Mouse (Mus musculus) ovary, adult 18-20 months (tissue): ENCODE results near the gene Gpr182.
A peak's percentile ranks its signal among the peaks of the same experiment; 100 is the strongest.
"Not testable (repeated sequence)": the region's sequence is repeated elsewhere in the genome, so short reads cannot be mapped to it uniquely, and the experiment has no call there.

Experiments used
- DNase-seq: peaks from one replicate; pipeline ENCODE4 v3.0.0; 2022; ENCODE audit warnings: low spot score, mixed read lengths

Gpr182 gene

DNA sequence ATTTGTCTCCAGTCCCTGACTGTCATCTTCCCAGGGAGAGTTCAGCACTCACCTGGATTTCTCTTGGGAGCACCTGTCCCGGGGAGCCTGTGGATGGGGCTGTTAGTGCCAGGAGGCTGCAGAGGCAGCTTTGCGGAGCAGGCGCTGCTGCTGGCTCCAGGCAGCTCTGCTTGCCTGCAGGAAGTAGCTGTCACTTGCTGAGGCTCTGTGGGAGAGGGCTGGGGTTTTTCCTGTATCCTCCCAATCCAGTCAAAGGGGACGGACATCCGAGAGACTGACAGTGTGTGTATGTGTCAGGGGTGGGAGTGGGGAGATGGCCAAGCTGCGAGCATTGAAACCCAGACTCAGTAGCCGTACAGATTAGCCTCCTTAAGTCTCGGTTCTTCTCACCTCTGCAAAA, at the start of gene Gpr182:
TSS of gene Gpr182 (minus strand) at position 185 of the 400 bp plus-strand sequence.
- no peak for DNase-seq

DNA sequence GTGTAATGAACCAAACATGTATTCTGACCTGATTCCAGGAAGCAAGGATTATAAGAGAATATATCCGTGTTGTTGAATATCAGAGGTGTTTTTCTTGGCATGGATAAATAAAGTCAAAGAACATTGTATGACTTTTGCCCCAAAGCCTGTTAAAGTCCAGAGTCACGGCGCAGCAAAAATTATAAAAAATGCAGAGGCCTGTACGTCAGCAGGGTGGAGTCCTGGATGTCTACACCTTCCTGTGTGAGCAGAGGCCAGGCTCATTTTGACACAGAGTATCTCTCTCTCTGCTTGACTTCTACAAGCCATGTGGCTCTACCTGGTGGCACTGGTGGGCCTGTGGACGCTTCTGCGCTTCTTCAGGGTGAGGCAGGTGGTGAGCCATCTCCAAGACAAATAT, 49.4 kb upstream of the Gpr182 start, which contains the start of gene Rdh16:
TSS of gene Rdh16 (plus strand) at position 262 of the 400 bp plus-strand sequence.
- no peak for DNase-seq

DNA sequence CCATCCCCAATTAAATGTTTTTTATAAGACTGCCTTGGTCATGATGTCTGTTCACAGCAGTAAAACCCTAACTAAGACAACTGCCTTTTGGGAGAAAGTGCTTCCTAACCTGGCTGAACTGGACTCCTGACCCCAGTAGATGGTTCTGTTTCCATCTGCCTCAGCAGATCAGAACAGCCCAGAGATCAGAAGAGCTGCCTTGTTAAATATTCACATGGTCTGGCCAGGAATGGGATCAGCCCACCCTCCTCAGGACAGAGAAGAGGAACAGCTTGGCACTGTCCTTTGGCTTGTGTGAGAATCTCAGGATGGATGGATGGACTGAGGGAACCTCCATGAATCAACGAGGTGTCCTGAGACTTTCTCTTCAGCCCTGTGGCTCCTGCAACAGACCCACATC, 47.8 kb upstream of the Gpr182 start:
- no peak for DNase-seq

DNA sequence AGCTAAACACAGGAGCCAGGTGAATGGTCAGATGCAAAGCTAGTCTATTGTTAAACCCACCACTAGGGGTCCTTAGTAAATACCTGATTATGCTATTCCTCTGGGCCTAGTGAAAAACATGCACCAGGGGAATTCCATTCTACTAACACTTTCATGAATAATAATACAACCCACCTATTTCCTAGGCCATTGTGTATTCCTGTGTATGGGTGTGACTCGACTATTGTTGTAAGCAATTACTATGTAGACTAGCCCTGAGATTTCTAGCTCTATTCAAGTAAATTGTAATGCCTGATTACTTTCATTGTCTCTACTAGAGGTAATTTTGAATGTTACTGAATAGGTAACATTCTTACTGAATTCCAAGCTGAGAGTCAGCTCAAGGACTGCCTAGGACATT, 33.9 kb upstream of the Gpr182 start:
- not testable (repeated sequence) for DNase-seq

DNA sequence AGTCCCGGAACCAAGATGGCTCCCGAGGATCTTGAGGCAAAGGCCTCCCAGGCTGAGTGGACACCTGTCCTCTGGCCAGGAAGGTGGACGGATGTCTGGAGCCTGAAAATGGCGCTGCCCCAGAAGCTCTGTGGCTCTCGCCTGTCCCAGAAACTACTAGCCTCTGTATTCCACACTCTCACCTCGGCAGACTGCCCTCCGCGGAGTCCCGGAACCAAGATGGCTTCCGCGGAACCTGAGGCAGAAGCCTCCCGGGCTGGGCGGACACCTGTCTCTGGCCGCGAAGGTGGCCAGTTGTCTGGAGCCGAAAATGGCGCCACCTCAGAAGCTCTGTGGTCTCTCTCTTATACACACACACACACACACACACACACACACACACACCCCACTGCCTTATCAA, 30.8 kb upstream of the Gpr182 start:
- DNase-seq, result not testable (repeated sequence)

DNA sequence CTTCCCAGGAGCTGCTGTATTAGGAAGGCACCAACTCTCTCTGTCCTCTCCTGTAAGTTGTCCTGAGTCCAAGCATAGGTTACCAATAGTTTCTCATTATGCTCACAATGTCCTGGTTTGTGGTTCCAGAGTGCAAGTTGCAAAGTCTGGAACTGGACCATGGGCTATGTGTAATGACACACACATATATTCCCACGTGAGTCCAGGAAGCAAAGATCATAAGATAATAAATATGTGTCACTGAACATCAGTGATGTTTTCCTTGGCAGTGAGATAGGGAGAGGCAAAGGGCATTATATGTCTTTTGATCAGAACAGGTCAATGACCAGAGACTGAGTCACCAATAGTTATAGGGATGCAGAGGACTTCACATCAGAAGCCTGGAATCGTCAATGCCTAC, 24.5 kb upstream of the Gpr182 start, which contains the start of gene Rdh9:
TSS of gene Rdh9 (plus strand) at position 376 of the 400 bp plus-strand sequence.
- DNase-seq, result no peak

DNA sequence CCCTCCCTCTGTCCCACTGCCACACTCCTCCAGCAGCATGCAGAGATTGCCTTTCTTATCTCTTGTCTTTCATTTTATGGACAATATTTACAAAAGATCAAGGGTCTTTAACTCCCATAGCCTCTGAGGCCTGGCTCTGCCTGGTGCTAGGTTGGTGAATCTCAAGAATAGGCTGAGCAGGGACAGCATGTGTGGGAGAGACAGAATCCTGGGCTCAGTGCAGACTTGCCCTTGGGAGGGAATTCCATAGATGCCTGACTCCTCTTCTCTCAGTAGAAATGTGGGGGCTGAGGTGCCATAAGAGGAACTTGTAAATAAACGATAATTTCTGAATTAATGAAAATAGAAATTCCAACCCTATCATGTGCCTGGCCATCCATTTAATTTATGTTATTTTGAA, 15.0 kb upstream of the Gpr182 start:
- no peak for DNase-seq

DNA sequence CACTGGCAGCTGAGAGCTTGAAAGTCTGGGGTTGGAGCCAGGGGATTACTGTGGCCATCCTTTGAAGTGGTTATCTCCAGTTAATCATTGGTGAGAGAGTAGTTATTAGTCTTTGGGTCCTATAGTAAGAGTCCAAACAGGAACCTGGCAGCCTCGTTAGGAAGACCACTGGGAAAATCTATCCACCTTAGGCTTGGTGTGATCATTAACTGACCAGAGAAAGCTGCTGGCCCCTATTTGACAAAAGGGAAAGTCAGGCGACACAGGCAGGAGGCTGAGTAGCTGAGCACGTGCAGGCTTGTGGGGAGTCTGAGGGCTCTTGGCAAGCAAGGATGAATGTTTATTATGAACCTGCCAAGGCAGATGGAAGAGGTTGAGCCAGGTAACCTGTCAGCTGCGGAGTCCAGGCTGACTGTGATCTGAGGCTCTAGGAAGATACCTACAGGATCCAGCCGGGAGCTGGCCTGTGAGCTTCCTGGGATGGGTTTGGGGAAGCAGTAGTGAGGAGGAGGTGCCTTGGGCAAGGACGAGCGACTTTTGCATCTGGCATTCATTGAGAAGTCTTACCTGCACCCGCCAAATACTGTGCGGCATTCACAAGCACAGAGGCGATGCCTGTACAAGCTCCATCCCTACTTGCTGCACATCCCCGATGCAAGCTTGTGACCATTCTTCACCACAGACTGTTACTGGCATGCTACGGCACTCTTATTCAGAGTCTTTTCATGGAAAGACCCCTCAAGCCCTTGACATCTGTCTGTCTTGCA, 12.6 kb upstream of the Gpr182 start:
- DNase-seq, result no peak

DNA sequence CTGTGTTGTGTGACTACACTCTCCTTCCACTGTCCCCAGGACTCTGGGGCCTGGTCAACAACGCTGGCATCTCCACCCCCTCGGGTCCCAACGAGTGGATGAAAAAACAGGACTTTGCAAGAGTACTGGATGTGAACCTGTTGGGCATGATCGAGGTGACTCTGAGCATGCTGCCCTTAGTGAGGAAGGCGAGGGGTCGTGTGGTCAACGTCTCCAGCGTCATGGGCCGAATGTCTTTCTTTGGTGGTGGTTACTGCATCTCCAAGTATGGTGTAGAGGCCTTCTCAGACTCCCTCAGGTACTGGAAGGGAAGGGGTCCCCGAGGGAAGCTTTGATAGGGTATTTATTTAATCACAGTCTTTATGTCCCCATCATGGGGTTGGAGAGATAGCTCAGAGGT, 11.4 kb upstream of the Gpr182 start:
- not testable (repeated sequence) for DNase-seq

DNA sequence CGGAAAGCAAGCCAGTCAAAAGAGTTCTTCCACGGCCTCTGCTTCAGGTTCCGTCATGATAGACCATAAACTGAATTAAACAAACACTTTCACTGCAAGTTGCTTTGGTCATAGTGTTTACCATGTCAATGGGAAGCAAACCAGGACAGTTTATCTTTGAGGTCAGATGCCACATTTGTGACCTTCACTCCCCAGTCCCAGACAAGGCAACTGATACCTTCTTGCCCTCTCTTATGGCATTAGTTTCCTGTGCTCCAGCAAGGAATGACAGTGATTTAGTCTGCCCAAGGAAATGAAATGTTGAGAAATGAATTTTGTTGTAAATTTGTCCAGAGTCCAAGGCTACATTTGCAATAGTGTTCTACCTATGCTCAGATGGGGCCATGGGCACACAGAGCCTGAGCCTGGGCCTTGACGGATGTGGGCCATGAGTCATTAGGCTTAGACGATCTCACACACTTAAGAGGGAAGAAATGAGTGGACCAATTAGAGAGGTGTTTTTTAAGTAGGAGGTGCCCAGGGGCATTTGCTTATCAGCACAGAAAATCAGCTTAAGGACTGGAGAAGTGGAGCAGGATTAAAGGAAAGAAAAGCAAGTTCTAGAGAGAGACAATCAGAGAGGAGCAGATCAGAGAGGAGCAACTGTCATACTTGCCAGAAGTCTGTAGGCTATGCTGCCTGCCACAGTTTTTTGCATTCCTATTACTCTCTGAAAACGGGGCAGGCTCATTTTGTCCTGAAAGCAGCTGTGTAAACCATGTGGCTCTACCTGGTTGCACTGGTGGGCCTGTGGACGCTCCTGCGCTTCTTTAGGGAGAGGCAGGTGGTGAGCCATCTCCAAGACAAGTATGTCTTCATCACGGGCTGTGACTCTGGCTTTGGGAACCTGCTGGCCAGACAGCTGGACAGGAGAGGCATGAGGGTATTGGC, 7.9 kb upstream of the Gpr182 start, which contains the start of the genes Rdh1 and Rdh16f1:
TSS of gene Rdh1 (plus strand) at position 541 of the 930 bp plus-strand sequence.
TSS of gene Rdh16f1 (plus strand) at position 607 of the 930 bp plus-strand sequence.
- DNase-seq, result no peak

DNA sequence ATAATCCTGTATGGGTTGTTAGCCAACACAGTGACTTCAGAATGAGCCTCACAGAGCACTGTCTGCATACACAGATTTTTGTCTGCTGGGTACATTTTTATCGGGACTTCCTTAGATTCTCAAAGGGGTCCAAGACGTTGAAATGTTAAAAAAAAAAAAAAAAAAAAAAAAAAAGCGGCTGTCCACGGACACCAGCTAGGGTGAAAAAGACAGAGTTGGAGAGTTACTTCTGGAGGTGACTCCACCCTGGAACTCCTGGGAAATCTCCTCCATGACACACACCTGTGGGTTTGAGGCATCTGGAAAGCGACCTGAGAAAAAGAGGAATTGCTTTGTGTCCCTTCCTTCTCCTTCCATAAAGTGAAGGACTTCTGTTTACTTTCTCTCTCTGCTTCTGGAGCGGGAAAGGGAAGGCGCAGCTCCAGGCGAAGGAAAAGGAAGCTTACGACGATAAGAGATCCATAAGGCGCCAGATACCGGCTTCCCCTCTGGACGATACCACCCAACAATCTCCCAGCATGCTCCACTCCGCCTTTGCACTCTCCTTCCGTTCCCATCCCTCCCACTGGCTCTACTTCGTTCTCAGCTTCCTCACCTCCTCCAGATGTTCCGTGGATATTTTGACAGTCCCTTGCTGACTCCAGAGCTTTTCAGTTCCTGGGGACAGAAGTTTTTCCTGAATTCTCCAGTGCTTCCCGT, 4.4 kb upstream of the Gpr182 start:
- DNase-seq, result no peak

DNA sequence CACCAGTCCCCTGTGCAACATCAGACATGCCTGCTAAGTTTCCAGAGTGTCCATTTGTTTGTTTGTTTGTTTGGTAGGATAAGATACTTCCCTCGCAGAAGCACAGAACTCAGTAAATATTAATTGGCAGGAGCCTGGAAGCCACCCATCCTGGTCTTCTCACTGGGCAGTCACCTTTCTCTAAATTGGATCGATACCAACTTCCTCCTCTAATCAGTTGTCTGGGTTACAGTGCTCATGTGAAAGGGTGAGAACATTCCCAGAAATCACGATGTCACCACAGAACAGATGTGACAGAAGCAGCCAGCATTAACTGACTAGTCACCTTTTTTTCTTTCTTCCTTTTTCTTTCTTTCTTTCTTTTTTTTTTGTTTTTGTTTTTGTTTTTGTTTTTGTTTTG, 3.7 kb upstream of the Gpr182 start:
- no peak for DNase-seq

DNA sequence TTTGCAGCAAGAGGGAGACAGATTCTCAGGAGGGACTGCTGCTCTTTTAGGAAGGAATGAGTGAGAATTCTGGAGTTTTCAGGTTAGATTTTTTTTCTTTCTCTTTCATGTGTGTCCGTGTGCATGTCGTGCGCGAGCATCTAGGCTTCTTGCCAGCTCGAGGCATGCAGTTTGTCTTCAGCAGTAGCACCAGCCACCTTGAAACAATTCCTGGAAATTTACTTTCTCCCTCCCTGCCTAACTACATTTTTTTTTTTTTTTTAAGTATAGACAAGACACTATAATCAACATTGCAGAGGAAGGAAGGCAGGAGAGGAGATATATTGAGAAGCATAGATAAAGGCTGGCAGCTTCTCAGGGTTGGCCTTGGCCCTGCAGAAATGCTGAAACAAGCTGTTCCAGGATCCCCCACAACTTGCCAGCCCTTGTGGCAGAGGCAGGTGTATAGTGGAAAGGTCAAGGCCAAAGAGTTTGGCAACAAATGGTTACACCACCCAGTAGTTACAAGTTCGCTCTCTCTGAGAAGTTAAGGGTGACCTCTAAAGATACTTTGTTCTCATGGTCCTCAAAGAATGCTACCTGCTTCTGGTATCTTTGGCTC, 3.1 kb upstream of the Gpr182 start:
- peak; percentile 57 for DNase-seq

DNA sequence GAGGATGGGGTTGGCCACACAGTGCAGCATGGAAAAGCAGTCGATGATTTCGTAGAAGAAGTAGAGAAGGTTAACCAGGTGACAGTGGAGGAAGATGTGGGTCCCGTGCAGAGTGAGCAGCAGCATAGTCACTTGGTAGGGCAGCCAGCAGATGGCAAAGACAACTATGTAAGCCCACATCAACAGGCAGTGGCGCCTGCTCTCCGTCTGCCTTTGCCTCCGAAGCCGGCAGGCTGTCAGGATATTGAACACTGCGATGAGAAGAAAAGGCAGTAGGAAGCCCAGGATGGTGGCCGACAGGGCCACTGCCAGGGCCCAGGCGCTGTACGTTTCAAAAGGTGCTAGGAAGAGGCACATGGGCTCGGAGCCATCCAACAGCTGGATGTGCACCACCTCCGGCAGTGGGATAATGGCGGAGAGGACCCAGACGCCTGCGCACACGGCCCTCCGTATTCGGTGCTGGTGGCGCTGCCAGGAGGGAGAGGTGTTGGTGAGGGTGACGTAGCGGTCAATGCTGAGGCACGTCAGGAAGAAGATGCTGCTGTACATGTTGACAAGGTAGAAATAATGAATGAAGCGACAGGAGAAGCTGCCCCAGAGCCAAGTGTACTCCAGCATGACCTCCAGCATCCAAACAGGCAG, 1.3 kb downstream of the Gpr182 start:
- no peak for DNase-seq

DNA sequence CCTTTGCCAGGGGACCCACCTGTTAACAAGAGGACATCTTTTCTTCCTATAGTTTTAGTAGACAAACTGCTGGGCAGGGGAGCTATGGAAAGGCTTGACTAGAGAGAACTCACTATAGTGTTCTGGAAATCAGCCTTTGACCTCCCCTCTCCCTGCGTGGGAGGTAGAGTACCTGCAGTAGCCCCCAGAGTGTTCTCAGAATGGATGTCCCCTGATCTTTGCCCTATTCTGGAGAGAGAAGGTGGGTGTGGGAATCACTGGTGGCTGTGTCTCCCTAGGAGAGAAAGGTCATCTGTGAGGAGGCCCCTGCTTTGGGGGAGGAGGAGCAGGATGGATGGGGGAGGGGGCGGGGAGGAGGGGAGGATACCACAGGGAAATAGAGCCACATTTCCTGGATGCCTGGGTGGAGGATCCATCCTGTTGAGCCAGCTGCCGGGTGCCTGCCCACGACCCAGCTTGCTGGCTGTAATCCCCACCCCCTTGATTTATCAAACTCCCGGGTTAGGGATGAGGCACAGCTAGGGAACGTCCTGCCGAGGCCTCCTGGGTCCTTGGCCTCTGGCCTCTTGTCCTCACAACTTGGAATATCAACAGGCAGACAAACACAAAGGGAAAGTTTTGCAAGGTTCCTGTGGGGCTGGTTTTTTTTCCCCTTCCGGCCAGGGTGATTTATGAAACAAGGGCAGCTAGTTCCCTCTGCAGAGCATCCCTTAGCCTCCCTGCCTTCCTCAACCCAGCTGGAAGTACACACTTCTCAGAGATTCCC, 2.5 kb downstream of the Gpr182 start:
- DNase-seq, result peak; percentile 62

DNA sequence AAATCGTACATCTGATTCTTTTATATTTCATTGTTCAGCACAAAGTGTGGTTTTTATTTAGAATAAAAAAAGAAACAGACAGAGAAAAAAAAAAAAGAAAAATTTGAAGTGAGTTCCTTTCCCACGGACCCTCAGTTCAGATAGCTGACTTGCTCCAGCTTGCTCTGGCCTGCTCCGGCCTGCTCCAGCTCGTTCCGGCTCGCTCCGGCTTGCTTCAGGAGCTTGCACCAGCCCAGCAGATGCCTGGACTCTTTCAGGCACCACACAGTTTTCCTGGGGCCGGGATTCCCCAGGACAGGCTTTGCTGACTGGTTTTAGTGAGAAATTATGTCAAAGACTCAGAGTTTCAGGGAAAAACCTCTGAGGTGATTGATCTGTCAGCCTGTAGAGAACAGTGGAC, 4.3 kb downstream of the Gpr182 start:
- no peak for DNase-seq

DNA sequence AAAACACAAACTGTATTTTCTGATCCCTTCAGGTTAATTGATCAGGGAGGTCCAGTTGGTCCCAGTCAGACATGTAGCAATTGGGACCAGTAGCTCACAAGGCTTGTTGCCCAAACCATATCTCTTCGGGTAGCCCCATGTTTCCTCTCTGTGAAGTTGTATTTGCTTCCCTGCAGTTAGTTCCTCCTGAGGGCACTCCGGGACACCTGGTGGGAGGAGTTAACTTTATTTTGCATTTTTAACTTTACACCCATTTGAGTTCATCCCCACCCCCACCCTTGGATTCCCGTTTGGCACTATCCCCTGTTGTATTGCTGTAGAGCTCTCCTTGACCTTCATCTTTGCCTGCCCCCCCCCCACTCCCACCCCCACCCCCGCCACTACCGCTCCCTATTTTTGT, 5.6 kb downstream of the Gpr182 start:
- no peak for DNase-seq

DNA sequence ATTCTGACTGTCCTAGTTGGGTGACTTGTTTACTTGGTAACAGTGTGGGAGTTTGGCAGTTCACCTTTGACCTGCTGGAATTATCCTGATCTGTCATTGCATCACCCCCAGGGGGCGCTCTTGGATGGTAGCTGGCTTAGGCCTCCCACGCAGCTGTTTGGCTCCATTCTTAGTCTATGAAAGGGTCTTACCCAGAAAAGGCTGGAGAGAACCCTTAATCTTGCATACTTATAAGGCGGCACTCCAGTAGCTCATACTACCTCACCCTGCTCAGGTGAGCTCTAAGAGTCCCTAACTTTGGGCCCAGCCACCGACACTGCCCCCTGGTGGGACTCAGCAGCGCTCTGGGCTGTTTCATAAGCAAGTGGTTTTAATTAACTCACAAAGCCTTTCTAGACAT, 6.9 kb downstream of the Gpr182 start:
- DNase-seq, result no peak

DNA sequence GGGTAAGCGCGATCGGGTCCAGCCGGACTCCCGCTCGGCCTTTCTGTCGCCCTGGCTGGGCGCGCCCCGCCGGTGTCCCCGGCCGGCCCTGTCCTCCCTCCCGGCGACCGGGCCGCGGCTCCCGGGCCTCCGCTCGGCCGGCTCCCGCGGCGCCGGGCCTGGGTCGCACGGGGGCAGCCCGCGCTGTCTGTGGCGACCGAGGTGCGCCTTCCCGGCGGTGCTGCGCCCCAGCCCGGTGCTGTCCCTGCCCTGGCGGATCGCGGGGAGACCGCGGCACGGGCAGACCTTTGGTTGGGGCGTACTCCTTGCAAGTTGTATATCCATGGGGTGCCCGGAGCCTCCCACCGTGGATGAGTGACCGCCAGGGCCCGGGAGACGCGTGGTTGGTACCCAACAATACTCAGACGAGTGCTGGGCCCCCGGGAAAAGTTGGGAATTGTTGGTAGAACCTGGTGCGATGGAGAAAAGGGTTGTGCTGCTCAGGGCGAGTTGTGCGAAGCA, 11.8 kb downstream of the Gpr182 start:
- no peak for DNase-seq

DNA sequence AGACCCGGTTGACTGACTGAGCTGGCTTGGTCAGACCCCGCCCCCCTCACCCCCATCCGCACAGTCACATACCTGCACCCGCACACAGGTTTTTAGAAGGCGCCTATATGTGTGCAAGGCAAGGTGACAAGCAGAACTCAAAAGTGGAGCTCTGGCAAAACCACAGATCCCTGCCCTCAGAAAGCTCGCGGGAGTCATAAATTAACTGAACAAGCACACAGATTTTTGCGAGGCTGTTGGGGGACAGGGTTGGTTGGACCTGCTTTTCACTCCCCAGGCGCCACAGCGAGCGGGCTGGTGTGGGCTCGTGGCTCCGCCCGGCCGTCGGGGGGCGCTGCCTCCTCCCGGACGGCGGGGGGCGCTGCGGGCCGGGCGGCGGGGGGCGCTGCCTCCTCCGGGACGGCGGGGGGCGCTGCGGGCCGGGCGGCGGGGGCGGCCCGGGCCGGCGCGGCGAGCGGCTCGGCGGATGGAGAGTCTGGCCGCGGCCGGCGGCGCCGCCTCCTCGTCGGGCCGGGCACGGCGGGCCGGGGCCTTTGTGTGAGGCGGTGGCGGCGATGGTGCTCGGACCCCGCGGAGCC, 12.4 kb downstream of the Gpr182 start, which contains the start of gene Zbtb39:
TSS of gene Zbtb39 (plus strand) at position 456 of the 578 bp plus-strand sequence.
- DNase-seq, result peak; percentile 70
